Mouse (Mus musculus): ENCODE results near the gene Gm20388. TPM values are rescaled to one million over a fixed set of nuclear protein-coding genes. Genes with fewer than 3 reads are reported as not detected.
"Not testable (repeated sequence)": the region's sequence is repeated elsewhere in the genome, so short reads cannot be mapped to it uniquely, and the experiment has no call there.

Gm20388 gene
- polyA plus RNA-seq, 1 experiment from 2014 or later, result not detected

GRCm38 (mm10) chr8:123191908-123192307, 3281.3 kb downstream of the Gm20388 start:
- H3K9ac ChIP-seq, result no peak overlapping the region
- WGBS, result 54% methylated on average over 8 of the region's 8 CpGs
- H3K4me3 ChIP-seq, result no peak overlapping the region
- peaks cover 7% of the 10 kb centered on the region for H3K4me1 ChIP-seq
- peaks cover 17% of the 10 kb centered on the region for H3K27me3 ChIP-seq (replicated peaks)
- no peaks in the 10 kb centered on the region for H3K9me3 ChIP-seq
- H3K36me3 ChIP-seq, result no peaks in the 10 kb centered on the region
- no peak for ATAC-seq (ENCODE audit: extremely low read depth, insufficient number of reproducible peaks, low FRiP score, low TSS enrichment)
- no peak overlapping the region for H3K27ac ChIP-seq (replicated peaks)
- no peak overlapping the region for H3K4me2 ChIP-seq

GRCm38 (mm10) chr8:123193771-123194170, 3283.1 kb downstream of the Gm20388 start:
- no peak overlapping the region for H3K4me3 ChIP-seq
- H3K4me1 ChIP-seq, result peaks cover 7% of the 10 kb centered on the region
- no peaks in the 10 kb centered on the region for H3K36me3 ChIP-seq
- no peak for ATAC-seq (ENCODE audit: extremely low read depth, insufficient number of reproducible peaks, low FRiP score, low TSS enrichment)
- no peaks in the 10 kb centered on the region for H3K9me3 ChIP-seq
- H3K27me3 ChIP-seq (replicated peaks), result peaks cover 26% of the 10 kb centered on the region
- no peak overlapping the region for H3K9ac ChIP-seq
- H3K4me2 ChIP-seq, result no peak overlapping the region
- no peak overlapping the region for H3K27ac ChIP-seq (replicated peaks)
- whole genome bisulfite sequencing, result 82% methylated on average over 9 of the region's 9 CpGs

GRCm38 (mm10) chr8:123197016-123197415, 3286.4 kb downstream of the Gm20388 start:
- H3K9ac ChIP-seq; H3K4me2 ChIP-seq; H3K4me3 ChIP-seq; H3K27ac ChIP-seq (replicated peaks); H3K9me3 ChIP-seq; ATAC-seq (ENCODE audit: extremely low read depth, insufficient number of reproducible peaks, low FRiP score, low TSS enrichment); H3K4me1 ChIP-seq; H3K36me3 ChIP-seq: not testable (repeated sequence)
- 68% methylated on average over 5 of the region's 5 CpGs for WGBS
- H3K27me3 ChIP-seq (replicated peaks), result peaks cover 39% of the 10 kb centered on the region

GRCm38 (mm10) chr8:123199864-123200263, 3289.2 kb downstream of the Gm20388 start:
- Histone ChIP-seq H3K36me3 (peaks cover 11% of the 10 kb centered on the region), H3K27ac (replicated peaks) (no peak overlapping the region), H3K27me3 (replicated peaks) (peaks cover 26% of the 10 kb centered on the region; the same call in 1 of the 2 replicates), H3K4me2 (no peak overlapping the region), H3K9me3 (no peaks in the 10 kb centered on the region), H3K4me1 (no peaks in the 10 kb centered on the region), H3K4me3 (no peak overlapping the region), H3K9ac (no peak overlapping the region)
- no peak for ATAC-seq (ENCODE audit: extremely low read depth, insufficient number of reproducible peaks, low FRiP score, low TSS enrichment)
- WGBS, result 52% methylated on average over 14 of the region's 14 CpGs

GRCm38 (mm10) chr8:123202288-123202687, 3291.6 kb downstream of the Gm20388 start:
- no peak overlapping the region; the same call in 1 of the 2 replicates for H3K9ac ChIP-seq

GRCm38 (mm10) chr8:123203571-123203970, 3292.9 kb downstream of the Gm20388 start:
- no peaks in the 10 kb centered on the region for H3K9me3 ChIP-seq
- ATAC-seq (ENCODE audit: extremely low read depth, insufficient number of reproducible peaks, low FRiP score, low TSS enrichment), result no peak
- 86% methylated on average over 3 of the region's 3 CpGs for WGBS
- no peak overlapping the region for H3K27ac ChIP-seq (replicated peaks)
- H3K4me3 ChIP-seq, result no peak overlapping the region
- no peak overlapping the region for H3K4me2 ChIP-seq
- H3K27me3 ChIP-seq (replicated peaks), result peaks cover 16% of the 10 kb centered on the region; the same call in 1 of the 2 replicates
- peaks cover 45% of the 10 kb centered on the region for H3K36me3 ChIP-seq
- no peaks in the 10 kb centered on the region for H3K4me1 ChIP-seq
- no peak overlapping the region for H3K9ac ChIP-seq

More at GRCm38 (mm10) chr8:123202288-123202687, 3291.6 kb downstream of the Gm20388 start:
- 33% methylated on average over 5 of the region's 5 CpGs for WGBS
- Histone ChIP-seq H3K4me3 (no peak overlapping the region), H3K4me1 (no peaks in the 10 kb centered on the region), H3K27me3 (replicated peaks) (peaks cover 24% of the 10 kb centered on the region; the same call in 1 of the 2 replicates), H3K27ac (replicated peaks) (no peak overlapping the region), H3K36me3 (peaks cover 32% of the 10 kb centered on the region), H3K9me3 (no peaks in the 10 kb centered on the region), H3K4me2 (no peak overlapping the region)
- ATAC-seq (ENCODE audit: extremely low read depth, insufficient number of reproducible peaks, low FRiP score, low TSS enrichment), result no peak

GRCm38 (mm10) chr8:123211876-123212275, 3301.2 kb downstream of the Gm20388 start:
- ATAC-seq (ENCODE audit: extremely low read depth, insufficient number of reproducible peaks, low FRiP score, low TSS enrichment), result no peak
- peak overlapping the region; percentile 97 for H3K4me2 ChIP-seq
- 40% methylated on average over 10 of the region's 10 CpGs for WGBS
- H3K9ac ChIP-seq, result peak overlapping the region; percentile 93
- H3K4me1 ChIP-seq, result peaks cover 37% of the 10 kb centered on the region
- no peaks in the 10 kb centered on the region for H3K9me3 ChIP-seq
- peaks cover 34% of the 10 kb centered on the region for H3K36me3 ChIP-seq
- H3K27me3 ChIP-seq (replicated peaks), result no peaks in the 10 kb centered on the region
- H3K4me3 ChIP-seq, result peak overlapping the region; percentile 99
- H3K27ac ChIP-seq (replicated peaks), result no peak overlapping the region

- H3K4me2 ChIP-seq, result peak within 1 kb of the TSS; percentile 97
- WGBS, result 1% methylated on average over 76 of the region's 76 CpGs
- no peaks in the 10 kb centered on the region for H3K27me3 ChIP-seq (replicated peaks)
- peaks cover 27% of the 10 kb centered on the region for H3K36me3 ChIP-seq
- peak within 1 kb of the TSS; percentile 51 for H3K27ac ChIP-seq (replicated peaks)
- H3K9ac ChIP-seq, result peak within 1 kb of the TSS; percentile 93
- peaks cover 37% of the 10 kb centered on the region for H3K4me1 ChIP-seq
- no peaks in the 10 kb centered on the region for H3K9me3 ChIP-seq
- H3K4me3 ChIP-seq, result peak within 1 kb of the TSS; percentile 99
- ATAC-seq (ENCODE audit: extremely low read depth, insufficient number of reproducible peaks, low FRiP score, low TSS enrichment), result peak; percentile 89
Observed at GRCm38 (mm10) chr8:123212321-123213117, 3301.9 kb downstream of the Gm20388 start, which contains the start of the genes Chmp1a and Spata33. Gene Chmp1a, minus strand, starts transcription at chr8:123212763. Gene Spata33, plus strand, starts transcription at chr8:123212832.

GRCm38 (mm10) chr8:123213118-123213772, 3302.6 kb downstream of the Gm20388 start:
- peak overlapping the region; percentile 51 for H3K27ac ChIP-seq (replicated peaks)

GRCm38 (mm10) chr8:123215430-123215829, 3304.8 kb downstream of the Gm20388 start:
- 25% methylated on average over 3 of the region's 3 CpGs for WGBS
- no peak overlapping the region for H3K4me2 ChIP-seq
- no peaks in the 10 kb centered on the region for H3K36me3 ChIP-seq
- H3K4me3 ChIP-seq, result no peak overlapping the region
- H3K9me3 ChIP-seq, result no peaks in the 10 kb centered on the region
- ATAC-seq (ENCODE audit: extremely low read depth, insufficient number of reproducible peaks, low FRiP score, low TSS enrichment), result no peak
- peaks cover 37% of the 10 kb centered on the region for H3K4me1 ChIP-seq
- no peak overlapping the region for H3K9ac ChIP-seq
- H3K27me3 ChIP-seq (replicated peaks), result no peaks in the 10 kb centered on the region
- H3K27ac ChIP-seq (replicated peaks), result no peak overlapping the region

More at GRCm38 (mm10) chr8:123213118-123213772, 3302.6 kb downstream of the Gm20388 start:
- ATAC-seq (ENCODE audit: extremely low read depth, insufficient number of reproducible peaks, low FRiP score, low TSS enrichment), result no peak
- Histone ChIP-seq H3K4me3 (peak overlapping the region; percentile 99), H3K4me1 (peaks cover 37% of the 10 kb centered on the region), H3K9me3 (no peaks in the 10 kb centered on the region), H3K4me2 (peak overlapping the region; percentile 97), H3K9ac (peak overlapping the region; percentile 93), H3K27me3 (replicated peaks) (no peaks in the 10 kb centered on the region), H3K36me3 (peaks cover 20% of the 10 kb centered on the region)
- WGBS, result 16% methylated on average over 22 of the region's 22 CpGs

- ATAC-seq (ENCODE audit: extremely low read depth, insufficient number of reproducible peaks, low FRiP score, low TSS enrichment), result no peak
- Histone ChIP-seq H3K4me3 (no peak overlapping the region), H3K36me3 (no peaks in the 10 kb centered on the region), H3K9me3 (no peaks in the 10 kb centered on the region), H3K27ac (replicated peaks) (no peak overlapping the region), H3K9ac (no peak overlapping the region), H3K4me2 (no peak overlapping the region), H3K27me3 (replicated peaks) (no peaks in the 10 kb centered on the region), H3K4me1 (peaks cover 17% of the 10 kb centered on the region)
- WGBS, result 63% methylated on average over 1 of the region's 1 CpGs
Observed at GRCm38 (mm10) chr8:123220917-123221316, 3310.3 kb downstream of the Gm20388 start.

All from heart, embryonic 13.5 days (tissue).